Mouse (Mus musculus) naive thymus-derived CD4-positive, alpha-beta T cell, adult 2 months (primary cell): ENCODE data around the gene Nxf1.
"Not testable (repeated sequence)": the region's sequence is repeated elsewhere in the genome, so short reads cannot be mapped to it uniquely, and the experiment has no call there.

ENCODE experiments used
- DNase-seq: peaks from one replicate; pipeline ENCODE4 v3.0.0-alpha.2; 2011; ENCODE audit warnings: low read depth

Nxf1 gene

DNA sequence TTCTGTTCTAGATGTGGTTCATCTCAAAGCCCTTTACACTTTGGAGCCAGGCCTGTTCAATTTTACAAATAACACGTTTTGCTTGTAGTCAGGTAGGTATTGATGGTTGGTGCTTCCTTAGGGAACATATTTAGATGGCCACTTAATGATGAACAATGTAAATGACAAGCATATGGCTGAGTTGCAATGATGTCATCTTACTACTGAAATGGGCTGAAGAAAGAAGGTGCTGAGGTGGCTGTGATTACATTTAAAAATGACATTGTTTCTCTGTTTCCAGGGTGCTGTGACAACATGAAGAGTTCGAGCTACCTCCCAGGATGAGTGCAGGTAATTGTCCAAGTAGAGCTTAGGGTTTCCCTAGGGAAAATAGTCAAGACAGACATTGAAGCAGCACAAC is 32.5 kb upstream of the Nxf1 start:
- DNase-seq: no peak

DNA sequence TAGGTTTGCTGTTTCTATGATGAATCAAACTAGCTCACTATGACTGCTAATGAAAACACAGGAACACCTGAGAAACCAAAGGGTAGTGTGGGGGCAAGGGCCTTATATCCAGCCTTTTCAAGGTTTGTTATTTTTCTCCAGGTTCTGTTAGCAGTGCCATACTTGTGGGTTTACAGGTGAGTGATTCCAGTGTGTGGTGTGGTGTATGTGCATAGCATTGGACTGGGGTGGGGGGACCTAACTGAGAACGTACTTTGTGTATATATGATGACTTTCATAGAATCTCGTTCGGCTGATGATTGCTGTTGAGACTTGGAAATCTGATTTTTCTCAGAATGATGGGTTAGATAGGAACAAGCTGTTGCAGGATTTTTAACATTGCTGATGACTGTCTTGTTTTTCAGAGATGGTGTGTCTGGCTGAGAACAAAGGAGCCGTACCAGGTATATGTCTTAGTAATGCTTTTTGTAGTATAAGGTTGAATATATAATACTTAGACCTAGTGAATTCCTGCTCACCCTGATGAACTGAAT is 31.7 kb upstream of the Nxf1 start:
- no peak for DNase-seq

DNA sequence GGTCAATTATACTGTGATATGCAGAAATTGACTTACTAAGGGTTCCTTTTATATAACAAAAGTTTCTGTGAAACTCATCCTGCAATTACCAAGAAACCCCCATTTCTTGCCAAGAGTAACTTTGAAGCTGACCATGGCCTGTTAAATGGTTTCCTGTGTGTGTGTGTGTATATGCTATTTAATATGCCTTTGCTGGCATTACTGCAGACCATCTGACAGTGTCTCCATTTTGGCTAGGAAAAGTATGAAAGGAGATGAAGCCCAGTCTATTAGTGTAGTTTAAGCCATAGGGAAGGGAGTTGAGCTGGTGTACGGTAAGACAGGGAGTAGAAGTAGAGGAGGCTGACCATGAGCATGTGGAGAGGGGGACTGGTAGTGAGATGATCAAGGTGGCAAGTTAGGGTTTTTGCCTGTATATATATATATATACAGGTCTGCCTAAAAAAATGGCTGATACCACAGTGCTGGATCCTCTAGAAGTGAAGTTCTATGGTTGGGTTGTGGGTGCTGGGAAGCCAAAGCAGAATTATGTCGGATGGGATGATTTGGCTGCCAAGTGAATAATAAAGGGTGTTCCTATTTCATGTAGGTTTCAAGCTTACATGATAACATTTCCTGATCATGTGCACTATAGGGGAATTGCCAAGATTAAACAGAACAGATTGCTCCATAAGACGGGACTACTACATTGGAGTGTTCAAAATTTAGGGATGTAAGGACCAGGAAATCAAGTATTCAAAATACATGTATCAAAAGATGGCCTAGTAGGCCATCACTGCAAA is 30.1 kb upstream of the Nxf1 start:
- DNase-seq: no peak

DNA sequence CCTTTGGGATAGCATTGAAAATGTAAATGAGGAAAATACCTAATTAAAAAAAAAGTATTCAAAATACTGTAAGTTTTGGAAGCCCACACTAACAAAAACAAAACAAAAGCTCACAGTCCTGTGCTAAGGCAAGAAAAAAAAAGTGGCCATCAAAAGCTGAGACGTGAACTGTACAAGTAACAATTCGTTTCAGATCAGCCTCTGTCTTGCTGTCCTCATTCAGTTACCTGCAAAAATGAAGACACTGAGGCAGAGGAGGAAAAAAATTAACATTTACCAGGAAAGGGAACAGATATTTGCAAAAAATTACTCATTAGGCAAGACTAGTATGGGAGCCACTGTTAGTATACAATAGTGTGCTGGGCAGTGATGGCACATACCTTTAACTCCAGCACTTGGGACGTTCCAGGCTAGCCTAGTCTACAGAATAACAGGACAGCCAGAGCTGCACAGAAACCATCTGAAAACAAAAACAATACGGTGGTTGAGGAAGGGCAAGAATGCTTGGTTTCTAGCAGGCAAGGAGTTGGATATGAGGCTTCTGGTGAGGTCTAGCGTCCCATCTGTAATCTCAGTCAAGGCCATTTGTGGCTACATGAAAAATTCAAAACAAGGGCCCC is 29.3 kb upstream of the Nxf1 start:
- DNase-seq: no peak

DNA sequence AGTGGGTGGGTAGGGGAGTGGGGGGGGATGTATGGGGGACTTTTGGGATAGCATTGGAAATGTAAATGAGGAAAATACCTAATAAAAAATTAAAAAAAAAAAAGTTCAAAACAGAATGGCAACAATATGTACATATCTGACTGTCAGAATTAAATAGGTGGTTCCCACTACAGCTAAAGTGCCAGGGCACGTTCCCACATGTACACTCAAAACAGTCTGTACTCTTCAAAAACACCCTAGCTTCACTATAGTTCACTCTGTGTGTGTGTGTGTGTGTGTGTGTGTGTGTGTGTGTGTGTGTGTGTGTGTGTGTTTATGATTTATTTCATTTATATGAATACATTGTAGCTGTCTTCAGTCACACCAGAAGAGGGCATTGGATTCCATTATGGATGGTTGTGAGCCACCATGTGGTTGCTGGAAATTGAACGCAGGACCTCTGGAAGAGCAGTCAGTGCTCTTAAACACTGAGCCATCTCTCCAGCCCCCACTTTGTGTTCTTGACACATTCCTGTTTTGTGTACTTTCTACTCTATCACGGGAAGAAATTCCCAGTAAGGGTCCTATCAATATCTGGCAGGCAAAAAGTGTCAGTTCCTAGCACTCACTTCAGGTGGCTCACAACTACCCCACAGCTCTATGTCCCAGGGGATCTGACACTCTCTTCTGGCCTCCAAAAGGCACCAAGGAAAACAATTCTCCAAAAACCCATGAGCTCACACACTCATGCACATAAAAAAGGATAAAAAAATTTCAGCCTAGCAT is 28.4 kb upstream of the Nxf1 start:
- not testable (repeated sequence) for DNase-seq

DNA sequence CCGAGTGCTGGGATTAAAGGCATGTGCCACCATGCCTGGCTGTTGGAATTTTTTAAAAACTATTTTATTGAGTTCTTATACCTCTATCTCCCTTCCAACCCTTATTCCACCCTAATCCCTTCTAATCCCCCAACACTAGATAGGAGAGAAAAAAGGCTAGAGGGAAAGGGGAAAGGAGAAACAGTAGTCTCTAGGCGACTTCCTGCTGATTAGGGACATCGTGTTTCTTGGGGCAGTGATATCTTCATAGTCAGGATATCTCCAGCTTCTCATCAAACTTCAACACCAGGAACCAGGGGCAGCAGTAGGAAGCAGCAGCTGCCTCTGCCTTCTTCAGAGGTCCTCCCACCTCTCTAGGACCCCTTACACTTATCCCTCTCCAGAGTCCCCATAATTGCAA is 22.5 kb upstream of the Nxf1 start:
- no peak for DNase-seq

DNA sequence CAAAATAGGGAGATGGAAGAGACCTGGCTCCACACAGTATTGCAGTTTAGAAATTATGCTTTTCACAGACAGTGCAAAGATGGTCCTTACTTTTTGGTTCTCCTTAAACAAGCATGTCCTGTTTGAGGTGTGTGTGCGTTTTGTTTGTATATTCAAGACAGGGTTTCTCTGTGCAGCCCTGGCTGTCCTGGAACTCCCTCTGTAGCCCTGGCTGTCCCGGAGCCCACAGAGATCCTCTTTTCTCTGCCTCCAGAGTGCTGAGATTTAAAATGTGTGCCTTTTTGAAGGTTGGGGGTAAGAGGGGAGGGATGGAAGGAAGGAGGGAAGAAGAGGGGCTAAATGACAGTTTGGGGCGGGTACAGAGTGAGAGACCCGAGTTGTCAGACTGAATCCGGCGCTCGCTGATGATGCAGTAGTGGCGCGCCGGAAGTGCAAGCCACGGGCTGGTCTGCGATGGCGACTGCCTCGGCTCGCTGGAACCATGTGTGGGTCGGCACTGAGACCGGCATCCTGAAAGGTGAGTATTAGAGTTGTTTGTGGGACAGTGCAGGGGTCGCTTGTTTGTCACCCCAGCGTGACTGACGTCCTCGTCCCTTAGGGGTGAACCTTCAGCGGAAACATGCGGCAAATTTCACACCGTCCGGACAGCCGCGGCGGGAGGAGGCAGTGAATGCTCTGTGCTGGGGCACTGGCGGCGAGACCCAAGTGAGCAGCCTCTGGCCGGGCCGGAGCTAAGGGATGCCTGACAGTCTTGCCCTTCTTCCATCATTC is 21.3 kb upstream of the Nxf1 start, which contains the start of gene Wdr74:
Gene Wdr74, plus strand, starts transcription at position 439 of the 771 bp plus-strand sequence.
- DNase-seq: peak; percentile 92

DNA sequence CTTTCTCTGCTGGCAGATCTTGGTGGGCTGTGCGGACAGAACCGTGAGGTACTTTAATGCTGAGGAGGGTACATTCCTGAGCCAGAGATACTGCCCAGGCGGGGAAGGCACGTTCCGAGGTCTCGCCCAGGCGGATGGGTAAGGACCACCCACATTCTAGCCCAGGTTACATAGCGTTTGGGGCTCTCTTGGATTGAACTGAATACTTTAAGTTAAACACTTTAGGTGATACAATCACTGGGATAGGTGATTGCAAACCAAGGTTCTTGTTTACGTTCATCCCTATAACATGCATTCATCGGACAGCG is 20.8 kb upstream of the Nxf1 start:
- no peak for DNase-seq

DNA sequence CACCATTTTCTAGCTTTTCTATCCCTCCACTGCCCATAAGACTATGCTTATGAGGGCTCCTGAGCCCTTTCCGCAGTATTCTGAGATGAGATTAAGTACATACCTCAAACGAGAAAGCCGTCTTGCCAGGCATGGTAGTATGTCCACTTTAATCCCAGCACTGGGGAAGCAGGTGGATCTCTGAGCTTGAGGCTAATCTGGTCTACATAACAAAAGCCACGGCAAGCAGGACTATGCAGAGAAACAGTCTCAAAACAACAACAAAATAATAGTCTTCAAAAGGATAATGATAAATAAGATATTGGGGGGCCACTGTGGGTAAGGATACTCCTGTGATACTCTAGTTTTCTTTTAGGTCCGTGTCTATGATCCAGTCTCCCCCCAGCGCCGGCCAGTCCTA is 18.0 kb upstream of the Nxf1 start:
- DNase-seq: no peak

DNA sequence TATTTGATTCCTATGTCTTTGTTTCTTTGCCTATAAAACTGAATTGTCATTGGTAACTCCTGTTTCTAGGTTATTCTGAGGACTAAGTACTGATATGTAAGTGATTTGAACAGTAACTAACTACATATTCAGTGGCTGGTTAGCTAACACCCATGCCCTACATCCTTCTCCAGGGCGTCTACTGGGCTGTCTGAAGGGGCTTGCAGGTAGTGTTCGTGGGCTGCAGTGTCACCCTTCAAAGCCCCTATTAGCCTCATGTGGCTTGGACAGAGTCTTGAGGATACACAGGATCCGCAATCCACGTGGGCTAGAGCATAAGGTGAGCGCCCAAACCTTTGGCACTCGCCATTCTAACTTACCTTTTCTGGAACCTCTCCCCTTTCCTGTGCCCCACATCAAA is 17.2 kb upstream of the Nxf1 start:
- no peak for DNase-seq

DNA sequence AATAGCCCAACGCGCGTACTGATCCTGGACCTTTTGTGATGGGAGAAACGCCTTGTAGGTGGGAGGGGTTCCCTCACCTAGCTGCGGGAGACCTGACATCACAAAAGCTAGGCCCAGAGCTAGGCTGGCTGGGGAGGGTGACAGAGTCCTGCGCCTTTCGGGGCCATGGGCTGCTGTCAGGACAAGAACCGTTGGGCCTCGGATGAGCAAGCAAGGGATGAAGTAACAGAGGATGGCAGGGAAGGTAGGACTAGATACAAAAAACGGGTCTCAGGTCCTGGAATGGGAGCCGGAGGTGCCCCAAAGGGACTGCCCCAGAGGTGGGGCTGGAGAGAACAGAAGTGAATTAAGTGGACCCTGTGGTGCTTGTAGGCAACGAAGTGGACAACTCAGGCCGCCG is 16.3 kb upstream of the Nxf1 start, which contains the start of gene 1700092M07Rik:
Gene 1700092M07Rik, plus strand, starts transcription at position 116 of the 400 bp plus-strand sequence.
- no peak for DNase-seq

DNA sequence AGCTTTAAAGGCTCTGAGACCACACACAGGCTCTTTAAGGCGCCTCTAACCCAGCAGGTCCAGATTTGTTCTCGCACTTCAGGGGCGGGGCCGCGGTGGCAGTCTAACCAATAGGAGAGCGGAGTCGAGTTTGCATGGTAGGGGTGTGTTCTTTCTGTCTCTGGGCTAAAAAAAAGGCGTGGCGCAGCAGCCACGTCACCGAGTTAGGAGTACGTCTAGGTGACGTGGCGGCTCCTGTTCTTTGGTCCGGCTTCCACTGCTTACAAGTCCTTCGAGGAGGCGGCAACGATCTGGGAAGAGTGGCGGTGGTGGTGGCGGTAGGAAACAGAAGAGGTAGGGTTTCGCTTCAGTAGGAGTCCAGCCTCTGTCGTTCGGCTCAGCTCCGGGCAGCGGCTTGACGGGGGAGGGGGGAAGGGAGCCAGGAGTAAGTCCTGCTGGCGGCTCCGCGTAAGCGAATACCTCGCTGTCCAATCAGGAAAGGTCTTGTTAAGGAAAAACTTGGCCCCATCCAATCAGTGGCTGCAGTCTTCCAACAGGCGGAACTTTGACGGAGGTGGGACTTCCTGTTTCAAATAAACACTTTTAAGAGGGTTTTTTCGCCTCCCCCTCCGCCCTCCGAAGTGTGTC is 15.5 kb upstream of the Nxf1 start, which contains the start of gene Stx5a:
Gene Stx5a, plus strand, starts transcription at position 171 of the 627 bp plus-strand sequence.
- peak; percentile 99 for DNase-seq

DNA sequence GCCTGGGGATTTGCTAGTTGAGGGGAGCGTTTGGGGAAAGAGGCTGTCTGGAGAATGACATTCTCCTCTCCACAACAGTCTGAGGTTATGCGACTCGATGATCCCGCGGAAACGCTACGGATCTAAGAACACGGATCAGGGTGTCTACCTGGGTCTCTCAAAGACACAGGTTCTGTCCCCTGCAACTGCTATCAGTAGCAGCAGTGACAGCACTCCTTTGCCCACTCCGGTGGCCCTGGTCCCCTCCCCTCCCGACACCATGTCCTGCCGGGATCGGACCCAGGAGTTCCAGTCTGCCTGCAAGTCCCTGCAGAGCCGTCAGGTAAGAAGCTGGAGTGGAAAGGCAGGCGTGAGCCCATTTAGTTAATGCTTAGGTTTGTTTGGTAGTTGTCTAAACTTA is 14.7 kb upstream of the Nxf1 start:
- no peak for DNase-seq

DNA sequence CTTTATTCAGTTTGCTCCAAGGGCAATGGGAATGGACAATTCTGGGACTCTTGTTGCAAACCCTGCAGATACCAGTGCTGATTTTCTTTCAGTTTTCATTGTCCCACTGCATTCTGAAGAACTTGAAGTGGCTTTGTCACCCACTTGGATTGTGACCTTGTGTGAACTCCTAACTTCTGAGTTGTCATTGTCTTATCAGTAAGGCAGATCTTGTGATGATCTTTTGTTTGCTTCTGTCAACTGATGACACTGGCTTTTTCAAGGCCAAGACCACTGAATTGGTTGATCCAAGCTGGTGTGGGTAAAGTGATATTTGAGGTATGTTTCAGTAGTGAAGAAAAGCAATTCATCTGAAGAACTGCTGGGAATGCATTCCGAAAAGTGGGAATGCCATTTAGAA is 11.5 kb upstream of the Nxf1 start:
- DNase-seq: no peak

DNA sequence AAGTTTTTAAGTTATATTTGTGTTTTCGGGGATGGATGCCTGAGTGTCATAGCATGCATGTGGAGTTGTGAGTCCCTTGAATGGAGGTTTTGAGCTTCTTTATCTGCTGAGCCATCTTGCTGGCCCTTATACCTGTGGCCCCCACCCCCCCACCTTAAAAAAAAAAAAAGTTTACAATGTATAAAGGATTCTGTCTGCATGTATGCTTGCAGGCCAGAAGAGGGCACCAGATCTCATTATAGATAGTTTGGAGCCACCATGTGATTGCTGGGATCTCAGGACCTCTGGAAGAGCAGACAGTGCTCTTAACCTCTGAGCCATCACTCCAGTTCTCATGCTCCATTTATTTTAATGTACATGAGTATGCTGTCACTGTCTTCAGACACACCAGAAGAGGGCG is 9.5 kb upstream of the Nxf1 start:
- no peak for DNase-seq

DNA sequence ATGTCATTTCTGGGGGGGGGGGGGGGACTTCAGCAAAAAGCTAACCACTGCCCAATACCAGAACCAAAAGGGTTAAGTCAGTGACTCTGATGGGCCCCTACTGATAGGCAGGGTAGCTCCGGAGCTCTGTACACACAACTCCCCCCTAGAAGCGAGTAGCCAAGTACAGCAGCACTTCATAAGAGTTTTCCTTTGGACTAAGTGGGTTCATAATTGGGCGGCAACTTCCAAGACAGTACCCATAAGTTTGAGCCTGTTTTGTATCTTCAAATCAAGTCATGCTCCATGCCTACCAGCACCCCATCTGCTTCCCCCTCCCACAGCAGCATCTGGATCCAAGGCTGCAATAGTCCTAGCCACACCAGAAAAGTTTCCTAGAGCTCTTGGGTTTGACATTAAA is 1.2 kb upstream of the Nxf1 start:
- DNase-seq: no peak

DNA sequence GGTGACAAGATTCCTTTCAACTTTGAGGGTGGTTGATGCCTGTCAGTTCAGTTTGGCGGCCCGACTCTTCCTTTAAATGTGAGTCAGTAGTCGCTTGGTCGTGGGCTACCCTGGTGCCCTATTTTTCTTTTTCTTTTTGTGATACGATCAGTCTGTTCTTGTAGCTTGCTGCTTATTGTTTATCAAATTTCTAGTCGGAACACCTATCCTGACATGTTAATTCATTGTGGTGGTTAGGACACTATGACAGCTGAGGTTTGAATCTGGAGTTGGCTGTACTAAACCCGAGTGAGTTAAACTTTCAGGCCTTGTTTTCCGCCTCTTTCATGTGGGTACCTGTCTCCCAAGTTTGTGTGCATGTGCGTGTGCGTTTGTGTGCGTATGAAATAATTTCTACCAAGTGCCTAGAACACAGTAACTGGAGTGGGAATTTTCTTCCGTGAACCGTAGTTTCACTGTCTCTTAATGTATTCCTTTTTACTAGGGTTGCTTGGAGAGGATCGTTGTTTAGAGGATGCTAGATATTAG is 662 bp downstream of the Nxf1 start:
- peak; percentile 76 for DNase-seq

DNA sequence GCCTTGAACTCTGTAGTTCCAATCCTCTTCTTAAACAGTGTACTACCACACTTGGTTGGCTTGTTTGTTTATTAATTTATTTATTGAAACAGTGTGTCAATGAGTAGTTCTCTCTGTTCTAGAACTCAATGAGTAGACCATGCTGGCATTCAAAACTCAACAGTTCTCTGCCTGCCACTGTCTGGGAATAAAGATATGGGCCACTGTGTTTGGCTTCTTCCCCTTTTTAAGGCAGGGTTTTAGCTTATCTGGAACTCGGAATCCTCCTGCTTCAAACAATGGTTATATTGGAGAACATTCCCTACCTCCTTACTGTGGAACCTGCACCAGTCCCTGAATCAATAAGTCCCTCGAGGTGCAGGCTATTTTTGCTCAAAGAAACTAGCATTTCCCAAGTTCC is 2.0 kb downstream of the Nxf1 start:
- no peak for DNase-seq

DNA sequence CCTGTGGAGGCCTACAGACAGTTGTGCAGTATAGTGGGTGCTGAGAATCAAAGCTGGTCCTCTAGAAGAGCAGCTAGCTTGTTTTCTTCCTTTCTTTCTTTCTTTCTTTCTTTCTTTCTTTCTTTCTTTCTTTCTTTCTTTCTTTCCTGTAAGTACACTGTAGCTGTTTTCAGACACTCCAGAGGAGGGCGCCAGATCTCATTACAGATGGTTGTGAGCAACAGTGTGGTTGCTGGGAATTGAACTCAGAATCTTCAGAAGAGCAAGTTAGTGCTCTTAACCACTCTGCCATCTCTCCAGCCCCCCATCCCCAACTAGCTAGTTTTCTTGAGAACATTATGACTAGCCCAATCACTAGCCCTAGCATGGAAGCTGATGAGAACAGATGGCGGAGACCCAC is 3.9 kb downstream of the Nxf1 start:
- DNase-seq: no peak

DNA sequence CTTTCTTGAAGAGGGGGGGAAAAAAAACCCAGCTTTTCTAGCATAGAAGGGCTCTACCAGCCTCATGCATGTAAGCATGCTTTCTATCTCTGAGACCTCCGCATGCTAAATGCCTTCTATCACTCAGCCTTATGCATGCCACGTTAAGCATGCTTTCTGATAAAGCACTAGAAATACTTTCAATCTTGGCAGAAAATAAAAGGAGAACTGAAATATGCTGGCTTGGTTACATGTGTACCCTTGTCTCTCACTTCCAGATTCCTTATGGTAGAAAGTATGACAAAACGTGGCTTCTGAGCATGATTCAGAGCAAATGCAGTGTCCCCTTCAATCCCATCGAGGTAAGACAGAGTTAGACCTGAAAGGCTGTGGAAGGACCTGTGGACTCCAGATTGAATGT is 6.4 kb downstream of the Nxf1 start:
- DNase-seq: no peak

DNA sequence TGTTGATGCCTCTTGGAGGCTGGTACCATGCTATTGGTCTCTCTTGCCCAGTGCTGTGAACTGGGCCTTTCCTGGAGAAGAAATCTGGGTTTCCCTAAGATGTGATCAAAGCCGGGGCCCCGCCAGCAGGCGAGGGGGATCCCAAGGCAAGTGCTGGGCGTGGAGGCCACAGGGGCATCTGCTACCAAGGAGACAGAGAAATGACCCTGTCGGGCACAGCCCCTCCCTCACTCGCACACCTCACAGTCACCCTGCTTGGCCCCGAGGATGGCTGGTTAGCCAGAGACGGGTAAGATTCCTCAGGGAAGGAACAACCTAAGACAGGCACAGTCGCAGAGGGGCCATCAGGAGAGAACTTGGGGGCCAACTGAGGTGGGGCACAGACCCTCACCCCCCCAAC is 8.7 kb downstream of the Nxf1 start:
- DNase-seq: no peak
